Mouse (Mus musculus) liver, postnatal 0 days (tissue): ENCODE results near the gene Prrc2a.

Experiments used
- CTCF ChIP-seq: sonication (generic); IDR thresholded peaks from 2 replicates; pipeline ENCODE4 v1.5.1; 2016; ENCODE audit warnings: antibody characterized with exemption, low read depth
- EP300 ChIP-seq: IDR thresholded peaks from 2 replicates; pipeline ENCODE4 v1.6.1; 2016; ENCODE audit warnings: antibody characterized with exemption, low read depth, mild to moderate bottlenecking

DNA sequence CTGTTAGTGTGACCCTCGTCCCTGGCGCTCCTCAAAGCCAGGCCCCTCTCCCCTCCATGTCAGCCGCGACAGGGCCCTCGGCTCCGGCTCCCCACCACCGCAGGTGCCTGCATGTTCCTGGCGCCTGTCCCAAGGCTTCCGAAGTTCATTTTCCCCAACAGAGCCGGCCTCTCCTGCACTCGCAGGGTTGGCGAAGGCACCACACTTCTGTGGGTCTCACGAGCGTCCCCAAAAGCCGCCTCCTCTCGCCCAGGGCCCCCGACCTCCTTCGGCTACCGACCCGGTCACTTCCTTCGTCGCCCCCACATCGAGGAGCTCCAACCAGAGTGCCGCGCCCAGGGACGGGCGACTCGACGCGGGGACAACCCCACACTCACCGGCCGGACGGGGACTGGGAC is 44.0 kb downstream of the Prrc2a start:
- TF ChIP-seq CTCF (no peak), EP300 (no peak)
